Mouse (Mus musculus) heart, embryonic 13.5 days (tissue): ENCODE measurements around the gene Ndrg3. TPM values are rescaled to one million over a fixed set of nuclear protein-coding genes. Genes with fewer than 3 reads are reported as not detected.

Experiments used
- ATAC-seq: fragments of 200-750 bp; cut with Nextera tagmentation; 2 replicates; pipeline ENCODE4 v1.8.0; 2017; ENCODE audit warnings: moderate TSS enrichment; ENCODE audit not compliant: insufficient number of reproducible peaks, low FRiP score, low TSS enrichment; ENCODE audit errors: extremely low read depth
- H3K27ac ChIP-seq: fragments of 300-500 bp; sonication (generic); replicated peaks from 2 replicates; pipeline ENCODE4 v1.5.1; 2015; ENCODE audit warnings: moderate library complexity, mild to moderate bottlenecking, inconsistent platforms
- H3K27me3 ChIP-seq: fragments of 300-500 bp; sonication (generic); replicated peaks from 2 replicates; pipeline ENCODE4 v1.6.1; 2015; ENCODE audit warnings: mild to moderate bottlenecking, inconsistent platforms
- H3K36me3 ChIP-seq: fragments of 300-500 bp; sonication (generic); 2 replicates; pipeline ENCODE4 v1.6.1; 2015; ENCODE audit warnings: mild to moderate bottlenecking, inconsistent platforms
- H3K4me1 ChIP-seq: fragments of 300-500 bp; sonication (generic); 2 replicates; pipeline ENCODE4 v1.6.1; 2015; ENCODE audit warnings: inconsistent platforms
- H3K4me2 ChIP-seq: fragments of 300-500 bp; sonication (generic); 2 replicates; pipeline ENCODE4 v1.6.1; 2015; ENCODE audit warnings: inconsistent platforms, mild to moderate bottlenecking, moderate library complexity
- H3K4me3 ChIP-seq: fragments of 300-500 bp; sonication (generic); 2 replicates; pipeline ENCODE4 v1.5.1; 2015; ENCODE audit warnings: moderate library complexity, mild to moderate bottlenecking, inconsistent platforms
- H3K9ac ChIP-seq: fragments of 300-500 bp; sonication (generic); 2 replicates; pipeline ENCODE4 v1.6.1; 2015; ENCODE audit warnings: inconsistent platforms, mild to moderate bottlenecking, moderate library complexity
- H3K9me3 ChIP-seq: fragments of 300-500 bp; sonication (generic); 2 replicates; pipeline ENCODE4 v1.6.1; 2016; ENCODE audit warnings: inconsistent platforms
- WGBS: fragments of 180-500 bp; shearing (Covaris S2); methylation state at CpG from one replicate; pipeline ENCODE4 v1.1.7; 2015; ENCODE audit warnings: mixed read lengths; 5-methylcytosine and 5-hydroxymethylcytosine counted together
- polyA plus RNA-seq: library from polyadenylated mRNA; unstranded; fragments of >200 nt; fragmentation: Nextera tagmentation; extraction: Ambion mirVana; gene quantifications from 2 replicates; pipeline ENCODE4 v1.2.1, GENCODE M21; 2015

Gene Ndrg3
- polyA plus RNA-seq, 1 experiment from 2014 or later, result 28.6 TPM

GRCm38 (mm10) chr2:156882431-156883001 lies 109.3 kb downstream of the Ndrg3 start:
- ATAC-seq, result no peak
- WGBS, result 24% methylated on average over 10 of the region's 10 CpGs
- Histone ChIP-seq H3K9ac (no peak overlapping the region), H3K4me2 (peak overlapping the region; percentile 24), H3K27ac (no peak overlapping the region), H3K27me3 (no peaks in the 10 kb centered on the region), H3K4me3 (no peak overlapping the region), H3K36me3 (no peaks in the 10 kb centered on the region), H3K9me3 (no peaks in the 10 kb centered on the region), H3K4me1 (peaks cover 12% of the 10 kb centered on the region)

- no peaks in the 10 kb centered on the region for H3K9me3 ChIP-seq
- peaks cover 9% of the 10 kb centered on the region for H3K4me1 ChIP-seq
- no peaks in the 10 kb centered on the region for H3K27me3 ChIP-seq
- ATAC-seq, result no peak
- no peak overlapping the region for H3K27ac ChIP-seq
- H3K4me2 ChIP-seq, result no peak overlapping the region
- 78% methylated on average over 3 of the region's 3 CpGs for WGBS
- peaks cover 11% of the 10 kb centered on the region for H3K36me3 ChIP-seq
- no peak overlapping the region for H3K9ac ChIP-seq
- H3K4me3 ChIP-seq, result no peak overlapping the region
Observed at GRCm38 (mm10) chr2:156879541-156879940, 112.3 kb downstream of the Ndrg3 start.

GRCm38 (mm10) chr2:156877726-156878125 lies 114.1 kb downstream of the Ndrg3 start:
- Histone ChIP-seq H3K27me3 (no peaks in the 10 kb centered on the region), H3K9ac (no peak overlapping the region), H3K36me3 (peaks cover 30% of the 10 kb centered on the region), H3K27ac (no peak overlapping the region), H3K4me3 (no peak overlapping the region), H3K4me2 (no peak overlapping the region), H3K9me3 (no peaks in the 10 kb centered on the region), H3K4me1 (peaks cover 7% of the 10 kb centered on the region; the same call in 1 of the 2 replicates)
- ATAC-seq, result no peak
- 44% methylated on average over 9 of the region's 9 CpGs for WGBS

Other genes with a start within 250 kb of the Ndrg3 start
- gene Myl9, start 216.6 kb downstream of the Ndrg3 start, polyA plus RNA-seq, result 1,696 and 1,855 TPM in 2 replicates
- 35.5 and 35.9 TPM in 2 replicates for gene Tgif2, start 152.0 kb downstream of the Ndrg3 start, polyA plus RNA-seq
- 4.1 and 5.3 TPM in 2 replicates for gene 4930518I15Rik, start 134.1 kb downstream of the Ndrg3 start, polyA plus RNA-seq
- gene Rab5if, start 128.9 kb downstream of the Ndrg3 start, polyA plus RNA-seq, result 163 and 172 TPM in 2 replicates
- 0.28 and 0.37 TPM in 2 replicates for gene Sla2, start 104.9 kb downstream of the Ndrg3 start, polyA plus RNA-seq
- gene Dsn1, start 15.1 kb upstream of the Ndrg3 start, polyA plus RNA-seq, result 30.2 and 33.6 TPM in 2 replicates
- gene Soga1, start 87.2 kb upstream of the Ndrg3 start, polyA plus RNA-seq, result 2.6 TPM in 2 replicates
- not detected in 2 replicates for gene Tldc2, start 95.0 kb upstream of the Ndrg3 start, polyA plus RNA-seq
- gene Samhd1, start 143.2 kb upstream of the Ndrg3 start, polyA plus RNA-seq, result 15.9 and 16.4 TPM in 2 replicates
- 16.4 and 17.0 TPM in 2 replicates for gene Rbl1, start 212.5 kb upstream of the Ndrg3 start, polyA plus RNA-seq